Mouse (Mus musculus) neural tube, embryonic 13.5 days (tissue): ENCODE data around the gene Mindy3. TPM values are rescaled to one million over a fixed set of nuclear protein-coding genes. Genes with fewer than 3 reads are reported as not detected.
A peak's percentile ranks its signal among the peaks of the same experiment; 100 is the strongest.
"Not testable (repeated sequence)": the region's sequence is repeated elsewhere in the genome, so short reads cannot be mapped to it uniquely, and the experiment has no call there.

Experiments
- ATAC-seq: fragments of 200-750 bp; cut with Nextera tagmentation; 2 replicates; pipeline ENCODE4 v1.8.0; 2017; ENCODE audit warnings: low read depth, mild to moderate bottlenecking, moderate TSS enrichment, moderate library complexity
- H3K27ac ChIP-seq: fragments of 300-500 bp; sonication (generic); replicated peaks from 2 replicates; pipeline ENCODE4 v1.5.1; 2015; ENCODE audit warnings: moderate library complexity, mild to moderate bottlenecking, inconsistent platforms
- H3K27me3 ChIP-seq: fragments of 300-500 bp; sonication (generic); 2 replicates; pipeline ENCODE4 v1.6.1; 2015; ENCODE audit warnings: mild to moderate bottlenecking, inconsistent platforms
- H3K36me3 ChIP-seq: fragments of 300-500 bp; sonication (generic); 2 replicates; pipeline ENCODE4 v1.6.1; 2015; ENCODE audit warnings: mild to moderate bottlenecking, inconsistent platforms
- H3K4me1 ChIP-seq: fragments of 300-500 bp; sonication (generic); replicated peaks from 2 replicates; pipeline ENCODE4 v1.6.1; 2015; ENCODE audit warnings: inconsistent platforms
- H3K4me2 ChIP-seq: fragments of 300-500 bp; sonication (generic); 2 replicates; pipeline ENCODE4 v1.6.1; 2015; ENCODE audit warnings: inconsistent platforms, mild to moderate bottlenecking, moderate library complexity
- H3K4me3 ChIP-seq: fragments of 300-500 bp; sonication (generic); 2 replicates; pipeline ENCODE4 v1.5.1; 2015; ENCODE audit warnings: mild to moderate bottlenecking, inconsistent platforms
- H3K9ac ChIP-seq: fragments of 300-500 bp; sonication (generic); 2 replicates; pipeline ENCODE4 v1.6.1; 2015; ENCODE audit warnings: moderate library complexity, mild to moderate bottlenecking, inconsistent platforms
- H3K9me3 ChIP-seq: fragments of 300-500 bp; sonication (generic); 2 replicates; pipeline ENCODE4 v1.6.1; 2016; ENCODE audit warnings: inconsistent platforms
- WGBS: fragments of 180-500 bp; shearing (Covaris S2); methylation state at CpG from one replicate; pipeline ENCODE4 v1.1.7; 2015; 5-methylcytosine and 5-hydroxymethylcytosine counted together
- polyA plus RNA-seq: library from polyadenylated mRNA; unstranded; fragments of >200 nt; fragmentation: Nextera tagmentation; extraction: Ambion mirVana; gene quantifications from 2 replicates; pipeline ENCODE4 v1.2.1, GENCODE M21; 2015

The Mindy3 gene
- polyA plus RNA-seq: 61.5 and 67.6 TPM in 2 replicates

- peak; percentile 95 for ATAC-seq
- Histone ChIP-seq H3K27ac (peak within 1 kb of the TSS; percentile 34), H3K4me1 (peaks cover 14% of the 10 kb centered on the region), H3K9me3 (no peaks in the 10 kb centered on the region), H3K9ac (peak within 1 kb of the TSS; percentile 82), H3K27me3 (no peaks in the 10 kb centered on the region), H3K4me3 (peak within 1 kb of the TSS; percentile 58), H3K36me3 (no peaks in the 10 kb centered on the region), H3K4me2 (peak within 1 kb of the TSS; percentile 77)
- under 1% methylated on average over 25 of the region's 25 CpGs for WGBS
These were observed at the start of gene Mindy3 for GRCm38 (mm10) chr2:12419262-12419655. Gene Mindy3 (minus strand): TSS chr2:12419470.

GRCm38 (mm10) chr2:12459732-12460131 is 40.5 kb upstream of the Mindy3 start:
- Histone ChIP-seq H3K36me3 (no peaks in the 10 kb centered on the region), H3K4me3 (no peak overlapping the region), H3K4me1 (no peaks in the 10 kb centered on the region), H3K27me3 (no peaks in the 10 kb centered on the region), H3K9me3 (no peaks in the 10 kb centered on the region), H3K9ac (no peak overlapping the region), H3K4me2 (no peak overlapping the region), H3K27ac (no peak overlapping the region)
- 0 out of 2 replicates have a peak, but pooled peaks have one; percentile 43 for ATAC-seq
- 82% methylated on average over 1 of the region's 1 CpGs for WGBS

DNA sequence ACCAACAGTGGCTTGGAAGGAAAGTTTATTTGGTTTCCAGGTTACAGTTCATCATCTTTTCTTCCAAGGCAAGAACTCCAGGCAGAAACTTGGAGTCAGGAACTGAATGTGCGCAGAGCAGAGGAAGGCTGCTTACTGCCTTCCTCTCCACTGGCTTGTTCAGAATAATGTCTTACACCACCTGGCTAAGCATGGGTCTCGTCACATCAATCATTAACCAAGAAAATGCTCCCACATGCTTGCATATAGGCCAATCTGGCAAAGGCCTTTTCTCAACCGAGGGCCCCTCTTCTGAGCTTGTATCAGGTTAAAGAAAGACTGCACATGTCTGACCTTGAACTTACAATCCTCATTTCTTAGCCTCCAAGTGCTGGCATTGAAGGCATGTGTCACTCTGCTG is 30.8 kb upstream of the Mindy3 start:
- ATAC-seq: no peak
- no peak overlapping the region for H3K4me2 ChIP-seq
- H3K27ac ChIP-seq: no peak overlapping the region
- H3K9ac ChIP-seq: no peak overlapping the region
- WGBS: 88% methylated on average over 3 of the region's 3 CpGs
- H3K27me3 ChIP-seq: no peaks in the 10 kb centered on the region
- no peaks in the 10 kb centered on the region; the same call in 1 of the 2 replicates for H3K9me3 ChIP-seq
- H3K4me1 ChIP-seq: no peaks in the 10 kb centered on the region
- no peaks in the 10 kb centered on the region for H3K36me3 ChIP-seq
- H3K4me3 ChIP-seq: no peak overlapping the region

DNA sequence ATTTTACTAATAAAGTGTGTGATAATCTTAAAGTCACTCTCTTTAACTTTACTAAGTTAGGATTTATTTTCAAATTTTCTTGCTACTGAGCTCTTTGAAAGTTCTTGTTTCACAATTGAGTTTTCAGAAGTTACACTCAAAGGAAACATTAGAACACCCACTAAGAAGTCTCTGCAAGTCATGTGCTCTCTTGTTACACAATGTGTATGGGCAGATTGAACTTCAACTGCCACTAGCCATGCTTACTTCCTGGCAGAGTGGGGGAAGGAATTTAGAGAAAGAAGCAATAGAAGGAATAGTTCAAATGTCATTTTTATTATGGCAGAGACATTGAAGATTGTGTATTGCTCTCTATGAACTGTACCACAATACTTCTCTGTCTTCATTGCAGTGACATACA is 20.9 kb upstream of the Mindy3 start:
- H3K9ac ChIP-seq: no peak overlapping the region
- H3K4me3 ChIP-seq: no peak overlapping the region
- H3K36me3 ChIP-seq: no peaks in the 10 kb centered on the region
- H3K4me1 ChIP-seq: no peaks in the 10 kb centered on the region
- no peaks in the 10 kb centered on the region for H3K27me3 ChIP-seq
- H3K9me3 ChIP-seq: no peaks in the 10 kb centered on the region
- H3K4me2 ChIP-seq: no peak overlapping the region
- H3K27ac ChIP-seq: no peak overlapping the region
- ATAC-seq: no peak

DNA sequence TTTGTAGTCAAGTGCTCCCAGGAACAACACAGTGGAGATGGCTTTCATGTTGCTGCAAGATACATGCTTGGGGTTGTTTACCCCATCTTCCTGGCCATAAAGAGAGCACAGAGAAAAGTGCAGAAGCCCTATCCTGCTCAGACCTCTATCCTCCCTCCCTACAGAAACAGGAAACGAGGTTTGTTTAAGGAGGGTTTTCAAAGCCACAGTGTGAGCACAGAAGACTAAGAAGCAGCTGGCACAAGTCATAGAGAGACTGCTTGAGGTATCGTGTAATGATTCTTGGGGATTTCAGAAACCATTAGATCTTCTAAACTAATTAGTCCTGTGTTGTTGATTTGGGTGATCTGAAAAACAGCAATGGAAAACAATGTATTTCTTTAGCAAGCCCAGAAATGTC is 20.3 kb upstream of the Mindy3 start:
- no peak overlapping the region for H3K27ac ChIP-seq
- no peak overlapping the region for H3K9ac ChIP-seq
- no peaks in the 10 kb centered on the region for H3K9me3 ChIP-seq
- H3K4me1 ChIP-seq: no peaks in the 10 kb centered on the region
- H3K36me3 ChIP-seq: no peaks in the 10 kb centered on the region
- no peak overlapping the region for H3K4me2 ChIP-seq
- no peak overlapping the region for H3K4me3 ChIP-seq
- no peaks in the 10 kb centered on the region for H3K27me3 ChIP-seq
- no peak for ATAC-seq
- 52% methylated on average over 2 of the region's 2 CpGs for WGBS

DNA sequence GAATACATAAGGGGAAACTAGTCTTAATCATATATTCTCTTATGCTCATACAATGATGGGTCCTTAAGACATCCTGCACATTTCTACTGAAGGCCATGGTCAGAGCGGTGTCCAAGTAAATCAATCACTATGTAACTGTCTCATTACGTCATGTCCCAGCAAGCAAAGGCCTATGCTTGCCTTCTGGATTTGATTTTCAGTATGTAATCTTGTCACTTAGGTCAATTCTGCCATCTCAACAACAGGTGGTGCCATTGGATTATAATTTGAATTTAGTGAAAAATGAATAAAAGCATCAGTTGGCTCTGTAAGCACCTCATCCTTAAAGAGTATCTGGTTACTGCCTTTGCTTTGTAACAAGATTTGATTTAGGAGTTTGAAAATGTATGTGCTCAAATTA is 18.9 kb upstream of the Mindy3 start:
- WGBS: 85% methylated on average over 2 of the region's 2 CpGs

DNA sequence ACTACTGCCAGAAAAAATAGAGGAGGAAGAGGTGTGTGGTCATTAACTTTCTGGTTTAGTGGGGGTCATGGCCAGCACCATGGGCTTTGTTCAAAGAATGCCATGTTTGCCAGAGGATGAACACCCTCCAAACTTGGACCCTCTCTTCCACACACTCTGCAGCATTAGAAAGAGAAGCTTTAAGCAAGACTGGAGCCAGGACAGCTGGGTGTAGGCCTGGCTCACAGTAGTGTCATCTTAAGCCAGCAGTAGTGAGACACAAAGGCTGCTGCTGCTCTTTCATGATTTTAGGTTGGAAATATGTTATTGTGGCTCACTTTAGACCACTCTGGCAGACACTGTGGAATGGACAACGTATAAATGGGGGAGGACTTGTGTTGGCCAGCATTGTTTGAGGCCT is 12.8 kb upstream of the Mindy3 start:
- 75% methylated on average over 1 of the region's 1 CpGs for WGBS
- Histone ChIP-seq H3K4me3 (no peak overlapping the region), H3K36me3 (no peaks in the 10 kb centered on the region), H3K4me2 (no peak overlapping the region), H3K4me1 (no peaks in the 10 kb centered on the region), H3K27ac (no peak overlapping the region), H3K27me3 (no peaks in the 10 kb centered on the region), H3K9me3 (no peaks in the 10 kb centered on the region), H3K9ac (no peak overlapping the region)
- ATAC-seq: no peak

More for the DNA sequence above, 18.9 kb upstream of the Mindy3 start:
- Histone ChIP-seq H3K4me2 (no peak overlapping the region), H3K4me3 (no peak overlapping the region), H3K27ac (no peak overlapping the region), H3K4me1 (no peaks in the 10 kb centered on the region), H3K9ac (no peak overlapping the region), H3K36me3 (no peaks in the 10 kb centered on the region), H3K9me3 (no peaks in the 10 kb centered on the region), H3K27me3 (no peaks in the 10 kb centered on the region)
- ATAC-seq: no peak

DNA sequence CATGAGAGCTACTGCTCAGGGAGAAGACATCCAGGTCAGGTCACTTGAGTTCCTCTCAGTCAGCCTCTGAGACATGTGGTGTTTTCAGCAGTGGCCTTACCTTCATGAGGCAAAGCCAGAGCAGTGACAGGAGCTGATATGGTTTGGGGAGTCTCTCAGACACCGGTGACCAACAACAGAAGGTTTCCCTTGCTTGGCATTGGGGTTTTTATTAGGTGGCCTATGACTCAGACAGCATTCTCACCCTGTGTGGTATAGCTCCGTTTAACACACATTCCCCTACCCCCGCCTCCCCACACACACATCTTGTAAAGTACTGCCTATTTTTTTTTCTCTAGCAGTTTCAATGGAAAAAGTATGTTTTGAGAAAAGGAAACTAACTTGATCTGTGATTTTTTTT is 5.1 kb upstream of the Mindy3 start:
- H3K9me3 ChIP-seq: no peaks in the 10 kb centered on the region
- H3K9ac ChIP-seq: no peak overlapping the region
- no peak overlapping the region for H3K27ac ChIP-seq
- no peaks in the 10 kb centered on the region for H3K27me3 ChIP-seq
- no peak for ATAC-seq
- H3K4me1 ChIP-seq: no peaks in the 10 kb centered on the region
- no peak overlapping the region for H3K4me3 ChIP-seq
- H3K36me3 ChIP-seq: no peaks in the 10 kb centered on the region
- WGBS: 80% methylated on average over 3 of the region's 3 CpGs
- H3K4me2 ChIP-seq: no peak overlapping the region

DNA sequence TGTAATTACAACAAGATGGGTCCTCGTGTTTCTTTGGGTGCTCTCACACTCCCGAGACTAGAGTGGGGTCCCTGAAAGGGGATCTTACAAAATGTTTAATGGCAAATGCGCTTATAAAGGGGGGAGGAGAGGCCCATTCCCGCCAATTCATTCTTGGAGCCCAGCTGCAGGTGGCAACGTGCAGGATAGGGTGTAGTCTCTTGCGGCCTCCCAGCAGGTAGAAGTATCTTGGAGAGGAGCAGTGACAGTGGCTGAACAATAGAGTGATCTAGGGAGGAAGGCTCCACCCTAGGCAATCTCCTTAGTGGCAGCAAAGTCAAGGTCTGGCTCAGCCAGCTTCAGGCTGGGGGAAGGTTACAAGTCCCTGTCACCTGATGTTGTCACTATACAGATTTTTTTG is 4.2 kb upstream of the Mindy3 start:
- H3K27me3 ChIP-seq, H3K27ac ChIP-seq, H3K4me2 ChIP-seq, H3K9ac ChIP-seq, H3K4me1 ChIP-seq, H3K36me3 ChIP-seq, H3K9me3 ChIP-seq, H3K4me3 ChIP-seq, ATAC-seq: not testable (repeated sequence)
- WGBS: 58% methylated on average over 6 of the region's 6 CpGs

GRCm38 (mm10) chr2:12418534-12419261 is 572 bp downstream of the Mindy3 start:
- WGBS: under 1% methylated on average over 40 of the region's 40 CpGs
- H3K27ac ChIP-seq: peak overlapping the region; percentile 34

DNA sequence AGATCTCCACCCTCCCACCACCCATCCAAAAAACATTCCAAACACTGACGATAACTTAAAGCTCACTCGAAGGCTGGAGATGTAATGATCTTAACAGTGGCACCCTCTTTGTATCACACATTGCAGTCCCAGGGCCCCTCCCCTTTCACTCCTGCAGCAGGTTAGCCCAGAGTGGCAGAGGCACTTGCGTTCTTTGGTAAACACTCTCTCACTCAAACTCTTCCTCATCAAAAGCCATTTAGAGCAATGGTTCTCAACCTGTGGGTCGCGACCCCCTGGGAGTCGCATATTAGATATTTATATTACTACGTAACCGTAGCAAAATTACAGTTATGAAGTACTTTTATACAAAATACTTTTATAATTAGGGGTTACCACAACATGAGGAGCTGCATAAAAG is 1.1 kb downstream of the Mindy3 start:
- no peak overlapping the region for H3K27ac ChIP-seq
- peak overlapping the region; percentile 77 for H3K4me2 ChIP-seq
- H3K4me1 ChIP-seq: peaks cover 14% of the 10 kb centered on the region
- H3K9ac ChIP-seq: peak overlapping the region; percentile 82
- H3K4me3 ChIP-seq: peak overlapping the region; percentile 58
- no peaks in the 10 kb centered on the region for H3K36me3 ChIP-seq
- no peak for ATAC-seq
- no peaks in the 10 kb centered on the region for H3K27me3 ChIP-seq
- H3K9me3 ChIP-seq: no peaks in the 10 kb centered on the region
- WGBS: 45% methylated on average over 8 of the region's 8 CpGs

More at GRCm38 (mm10) chr2:12418534-12419261, 572 bp downstream of the Mindy3 start:
- Histone ChIP-seq H3K27me3 (no peaks in the 10 kb centered on the region), H3K4me3 (peak overlapping the region; percentile 58), H3K9ac (peak overlapping the region; percentile 82), H3K9me3 (no peaks in the 10 kb centered on the region), H3K4me2 (peak overlapping the region; percentile 77), H3K36me3 (no peaks in the 10 kb centered on the region), H3K4me1 (peaks cover 14% of the 10 kb centered on the region)
- peak; percentile 89 for ATAC-seq

DNA sequence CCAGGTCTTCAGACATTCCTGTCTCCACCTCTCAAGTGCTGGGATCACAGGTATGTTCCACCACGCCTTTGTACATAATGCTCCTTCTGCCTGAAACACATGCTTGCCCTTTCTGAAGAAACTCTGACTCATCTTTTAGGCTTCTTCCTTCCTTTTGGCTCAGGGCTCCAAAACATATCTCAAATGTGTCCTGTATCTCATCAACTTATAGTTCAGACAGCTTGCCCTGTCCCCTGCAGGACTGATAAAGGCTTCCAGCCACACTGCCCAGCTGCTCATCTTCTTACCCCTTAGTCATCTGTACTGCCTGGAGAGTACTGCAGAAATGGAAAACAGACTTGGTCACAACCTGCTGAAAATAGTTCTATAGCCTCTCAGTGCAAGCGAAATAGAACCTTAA is 7.0 kb downstream of the Mindy3 start:
- Histone ChIP-seq H3K4me2 (no peak overlapping the region), H3K9me3 (no peaks in the 10 kb centered on the region), H3K27ac (no peak overlapping the region), H3K4me3 (no peak overlapping the region), H3K4me1 (peaks cover 2% of the 10 kb centered on the region), H3K9ac (no peak overlapping the region), H3K36me3 (peaks cover 5% of the 10 kb centered on the region; the same call in 1 of the 2 replicates), H3K27me3 (no peaks in the 10 kb centered on the region)
- no peak for ATAC-seq
- 99% methylated on average over 2 of the region's 2 CpGs for WGBS

DNA sequence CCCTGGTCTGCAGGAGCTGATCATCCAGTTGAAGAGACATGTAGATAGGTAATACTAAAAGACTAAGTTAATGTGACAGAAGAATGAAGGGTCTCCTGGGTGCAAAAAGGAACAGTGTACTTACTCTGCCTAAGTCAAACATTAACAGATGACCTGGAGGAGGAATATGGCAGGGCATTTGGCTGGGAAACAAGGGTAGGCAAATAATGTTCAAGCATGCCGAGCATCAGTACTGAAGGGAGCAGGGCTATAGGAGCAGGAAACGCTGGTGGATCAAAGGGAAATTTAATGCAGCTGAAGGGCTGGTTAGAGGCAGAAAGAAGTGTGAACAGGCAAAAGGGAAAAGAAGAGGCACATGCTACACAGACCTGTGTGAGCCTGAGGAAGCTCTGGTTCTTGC is 8.1 kb downstream of the Mindy3 start:
- no peak for ATAC-seq
- Histone ChIP-seq H3K4me1 (no peaks in the 10 kb centered on the region), H3K27ac (no peak overlapping the region), H3K9ac (no peak overlapping the region), H3K4me2 (no peak overlapping the region), H3K27me3 (no peaks in the 10 kb centered on the region), H3K4me3 (no peak overlapping the region), H3K9me3 (no peaks in the 10 kb centered on the region), H3K36me3 (peaks cover 5% of the 10 kb centered on the region; the same call in 1 of the 2 replicates)
- 47% methylated on average over 2 of the region's 2 CpGs for WGBS
